Comparison of ENCODE assay signal across 16 mouse cellular contexts in genomic region chr15:96115196-96115595, GRCm38 (mm10).
DNase-seq lines count a peak whose midpoint lies in the region; ATAC-seq lines count a peak whose summit lies in the region.
"Had no signal": no experiment of that assay in that cellular context is flagged by ENCODE, and none has a peak within 500 bp of the region (broad histone marks: within the 10 kb centered on the region; RNA-seq: fewer than 3 reads in every experiment).

No protein-coding gene starts in this region.

- DNase-seq in forebrain, embryonic 14.5 days (ENCODE audit: low spot score) = peak; percentile 10
- no peak for DNase-seq in heart, postnatal 10 days
- no peak for DNase-seq in limb, embryonic 10.5 days (ENCODE audit: low spot score)
- peak; percentile 7 to 12 for DNase-seq in left cerebral cortex, postnatal 36 days (ENCODE audit: low spot score in 2 of 2)
- no peak for DNase-seq in gastrocnemius, postnatal 25 days
- DNase-seq: cerebellum, adult 11-12 months; gastrocnemius, postnatal 14 days; kidney, adult 8-10 months; liver; lung, adult 2 months; thymus, postnatal 4 days had no signal

- intact Hi-C loops in heart, postnatal 10 days (cut with DNase I) = no loop called here
- intact Hi-C loops in left cerebral cortex, postnatal 36 days (cut with DNase I) = no loop called here

- H3K27ac ChIP-seq in forebrain, embryonic 14.5 days (ENCODE audit: low read depth, low read length) = no peak overlapping the region
- no peak overlapping the region for H3K27ac ChIP-seq in forebrain, embryonic 13.5 days
- no peak overlapping the region for H3K27ac ChIP-seq in heart, embryonic 16.5 days (ENCODE audit: low read length)
- H3K27ac ChIP-seq in limb, embryonic 12.5 days = no peak overlapping the region
- no peak overlapping the region for H3K27ac ChIP-seq in limb, embryonic 10.5 days
- H3K27ac ChIP-seq: macrophage had no signal

- H3K4me1 ChIP-seq in forebrain, embryonic 14.5 days (ENCODE audit: control insufficient read depth, insufficient read depth, low read length) = no peaks in the 10 kb centered on the region
- H3K4me1 ChIP-seq in forebrain, embryonic 13.5 days = no peaks in the 10 kb centered on the region
- H3K4me1 ChIP-seq in heart, embryonic 16.5 days (ENCODE audit: control insufficient read depth, insufficient read depth, low read length) = no peaks in the 10 kb centered on the region
- H3K4me1 ChIP-seq in limb, embryonic 12.5 days (replicated peaks) = peaks cover 21% of the 10 kb centered on the region
- H3K4me1 ChIP-seq in limb, embryonic 10.5 days = peaks cover 13% of the 10 kb centered on the region; the same call in 1 of the 2 replicates

- no peaks in the 10 kb centered on the region for H3K36me3 ChIP-seq in forebrain, embryonic 14.5 days (ENCODE audit: control insufficient read depth, insufficient read depth, low read length)
- no peaks in the 10 kb centered on the region for H3K36me3 ChIP-seq in forebrain, embryonic 13.5 days (ENCODE audit: poor library complexity, severe bottlenecking)
- H3K36me3 ChIP-seq in heart, embryonic 16.5 days (ENCODE audit: control insufficient read depth, insufficient read depth) = no peaks in the 10 kb centered on the region
- no peaks in the 10 kb centered on the region for H3K36me3 ChIP-seq in limb, embryonic 12.5 days
- no peaks in the 10 kb centered on the region for H3K36me3 ChIP-seq in limb, embryonic 10.5 days

- ATAC-seq in forebrain, embryonic 14.5 days = no peak
- no peak for ATAC-seq in forebrain, embryonic 13.5 days
- no peak for ATAC-seq in heart, embryonic 16.5 days (replicated peaks; ENCODE audit: extremely low read depth, insufficient read depth, low FRiP score)
- no peak for ATAC-seq in limb, embryonic 12.5 days (ENCODE audit: insufficient number of reproducible peaks, insufficient read depth, low FRiP score, low TSS enrichment, low read depth)
- ATAC-seq: forebrain, embryonic 16.5 days had no signal

- no peak overlapping the region for H3K4me2 ChIP-seq in forebrain, embryonic 14.5 days (ENCODE audit: low read length)
- no peak overlapping the region for H3K4me2 ChIP-seq in forebrain, embryonic 13.5 days
- H3K4me2 ChIP-seq in heart, embryonic 16.5 days (ENCODE audit: low read depth, low read length) = peak overlapping the region; percentile 43
- H3K4me2 ChIP-seq in limb, embryonic 12.5 days = peak overlapping the region; percentile 15; the same call in 1 of the 2 replicates

- H3K9me3 ChIP-seq in forebrain, embryonic 14.5 days (replicated peaks; ENCODE audit: control insufficient read depth, low read length) = no peaks in the 10 kb centered on the region
- H3K9me3 ChIP-seq in forebrain, embryonic 13.5 days (replicated peaks) = no peaks in the 10 kb centered on the region
- peaks cover 3% of the 10 kb centered on the region; the same call in 1 of the 2 replicates for H3K9me3 ChIP-seq in heart, embryonic 16.5 days (replicated peaks; ENCODE audit: control insufficient read depth, low read length)
- no peaks in the 10 kb centered on the region for H3K9me3 ChIP-seq in limb, embryonic 12.5 days
- H3K9me3 ChIP-seq in limb, embryonic 10.5 days (replicated peaks) = no peaks in the 10 kb centered on the region

- H3K27me3 ChIP-seq in forebrain, embryonic 14.5 days (replicated peaks; ENCODE audit: control insufficient read depth, insufficient read depth, low read length) = no peaks in the 10 kb centered on the region
- H3K27me3 ChIP-seq in forebrain, embryonic 13.5 days = no peaks in the 10 kb centered on the region
- no peaks in the 10 kb centered on the region for H3K27me3 ChIP-seq in heart, embryonic 16.5 days (ENCODE audit: control insufficient read depth, insufficient read depth, low read length)
- peaks cover 10% of the 10 kb centered on the region; the same call in 1 of the 2 replicates for H3K27me3 ChIP-seq in limb, embryonic 12.5 days
- peaks cover 18% of the 10 kb centered on the region for H3K27me3 ChIP-seq in limb, embryonic 10.5 days (ENCODE audit: low read depth, poor library complexity, severe bottlenecking)

- WGBS in forebrain, embryonic 14.5 days = 48% methylated on average over 10 of the region's 10 CpGs
- 46% methylated on average over 10 of the region's 10 CpGs for WGBS in forebrain, embryonic 13.5 days
- 33% methylated on average over 10 of the region's 10 CpGs for WGBS in heart, embryonic 16.5 days
- 54% methylated on average over 10 of the region's 10 CpGs for WGBS in limb, embryonic 12.5 days
- WGBS in limb, embryonic 10.5 days = 43% methylated on average over 10 of the region's 10 CpGs

- no peak overlapping the region for H3K4me3 ChIP-seq in forebrain, embryonic 14.5 days (ENCODE audit: low read depth, low read length)
- no peak overlapping the region for H3K4me3 ChIP-seq in forebrain, embryonic 13.5 days
- H3K4me3 ChIP-seq in heart, embryonic 16.5 days (ENCODE audit: low read length) = peak overlapping the region; percentile 15; the same call in 1 of the 2 replicates
- no peak overlapping the region for H3K4me3 ChIP-seq in limb, embryonic 12.5 days (replicated peaks)
- no peak overlapping the region for H3K4me3 ChIP-seq in limb, embryonic 10.5 days

- H3K9ac ChIP-seq in forebrain, embryonic 14.5 days (ENCODE audit: low read length) = no peak overlapping the region
- no peak overlapping the region for H3K9ac ChIP-seq in forebrain, embryonic 13.5 days
- H3K9ac ChIP-seq in heart, embryonic 16.5 days (ENCODE audit: low read length) = no peak overlapping the region
- no peak overlapping the region for H3K9ac ChIP-seq in limb, embryonic 12.5 days (replicated peaks)

Comparison
In these comparisons a context has a peak if more than half of its experiments do, and no peak if none do; other contexts are left out.
1. DNase-seq: peak in forebrain, embryonic 14.5 days (single experiment) and left cerebral cortex, postnatal 36 days (2 of 2); none in heart, postnatal 10 days (0 of 2), limb, embryonic 10.5 days (single experiment) and gastrocnemius, postnatal 25 days (single experiment).
2. H3K4me2 ChIP-seq: peak in heart, embryonic 16.5 days (single experiment) and limb, embryonic 12.5 days (single experiment); none in forebrain, embryonic 14.5 days (single experiment) and forebrain, embryonic 13.5 days (single experiment).